Mouse (Mus musculus) liver, embryonic 13.5 days (tissue): Measurements from ENCODE around the gene Rbm33. TPM values are rescaled to one million over a fixed set of nuclear protein-coding genes. Genes with fewer than 3 reads are reported as not detected.

ENCODE experiments used
- ATAC-seq: fragments of 200-750 bp; cut with Nextera tagmentation; 2 replicates; pipeline ENCODE4 v1.8.0; 2017; ENCODE audit warnings: low read depth, mild to moderate bottlenecking, moderate number of reproducible peaks, moderate library complexity
- DNase-seq: peaks from one replicate; pipeline ENCODE4 v3.0.0; 2022
- H3K27ac ChIP-seq: fragments of 300-500 bp; sonication (generic); 2 replicates; pipeline ENCODE4 v1.5.1; 2015; ENCODE audit warnings: moderate library complexity, mild to moderate bottlenecking, inconsistent platforms
- H3K27me3 ChIP-seq: fragments of 300-500 bp; sonication (generic); 2 replicates; pipeline ENCODE4 v1.6.1; 2015; ENCODE audit warnings: mild to moderate bottlenecking, inconsistent platforms
- H3K36me3 ChIP-seq: fragments of 300-500 bp; sonication (generic); 2 replicates; pipeline ENCODE4 v1.6.1; 2015; ENCODE audit warnings: mild to moderate bottlenecking, inconsistent platforms
- H3K4me1 ChIP-seq: fragments of 300-500 bp; sonication (generic); replicated peaks from 2 replicates; pipeline ENCODE4 v1.6.1; 2015; ENCODE audit warnings: inconsistent platforms
- H3K4me2 ChIP-seq: fragments of 300-500 bp; sonication (generic); 2 replicates; pipeline ENCODE4 v1.6.1; 2015; ENCODE audit warnings: inconsistent platforms, mild to moderate bottlenecking, moderate library complexity
- H3K4me3 ChIP-seq: fragments of 300-500 bp; sonication (generic); replicated peaks from 2 replicates; pipeline ENCODE4 v1.5.1; 2015; ENCODE audit warnings: mild to moderate bottlenecking, inconsistent platforms
- H3K9ac ChIP-seq: fragments of 300-500 bp; sonication (generic); 2 replicates; pipeline ENCODE4 v1.6.1; 2015; ENCODE audit warnings: mild to moderate bottlenecking, inconsistent platforms
- H3K9me3 ChIP-seq: fragments of 300-500 bp; sonication (generic); replicated peaks from 2 replicates; pipeline ENCODE4 v1.6.1; 2016; ENCODE audit warnings: inconsistent platforms
- WGBS: fragments of 180-500 bp; shearing (Covaris S2); methylation state at CpG from one replicate; pipeline ENCODE4 v1.1.7; 2015; ENCODE audit not compliant: insufficient replicate concordance; 5-methylcytosine and 5-hydroxymethylcytosine counted together
- polyA plus RNA-seq: library from polyadenylated mRNA; unstranded; fragments of >200 nt; fragmentation: Nextera tagmentation; extraction: Ambion mirVana; gene quantifications from 2 replicates; pipeline ENCODE4 v1.2.1, GENCODE M21; 2015

Rbm33 gene
- polyA plus RNA-seq, 1 experiment from 2014 or later: 5.7 TPM

DNA sequence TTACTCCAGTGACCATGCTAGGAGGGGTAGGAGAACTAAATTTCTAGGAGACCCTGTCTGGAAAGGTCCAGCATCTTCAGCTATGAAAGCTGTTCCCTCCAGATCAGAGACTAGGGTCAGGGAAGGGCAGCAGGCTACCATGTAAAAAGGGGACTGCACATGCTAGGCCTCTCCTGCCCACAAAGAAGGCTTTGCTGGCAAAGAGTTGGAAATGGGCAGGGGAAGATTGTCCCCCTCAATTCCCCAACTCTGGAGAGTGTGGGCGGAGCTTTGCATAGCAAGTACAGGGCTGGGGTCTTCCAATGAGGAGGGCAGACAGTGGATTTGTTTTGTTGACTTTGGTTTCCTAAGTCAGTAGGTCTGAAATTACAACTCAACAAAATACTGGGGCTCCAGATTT is 139.4 kb downstream of the Rbm33 start:
- H3K36me3 ChIP-seq: no peaks in the 10 kb centered on the region
- peaks cover 67% of the 10 kb centered on the region for H3K27me3 ChIP-seq
- WGBS: 51% methylated on average over 1 of the region's 1 CpGs
- H3K4me1 ChIP-seq: peaks cover 3% of the 10 kb centered on the region; the same call in 1 of the 2 replicates
- H3K27ac ChIP-seq: no peak overlapping the region
- H3K9me3 ChIP-seq: no peaks in the 10 kb centered on the region
- H3K9ac ChIP-seq: no peak overlapping the region
- no peak for ATAC-seq
- no peak overlapping the region for H3K4me2 ChIP-seq
- no peak for DNase-seq
- no peak overlapping the region for H3K4me3 ChIP-seq

DNA sequence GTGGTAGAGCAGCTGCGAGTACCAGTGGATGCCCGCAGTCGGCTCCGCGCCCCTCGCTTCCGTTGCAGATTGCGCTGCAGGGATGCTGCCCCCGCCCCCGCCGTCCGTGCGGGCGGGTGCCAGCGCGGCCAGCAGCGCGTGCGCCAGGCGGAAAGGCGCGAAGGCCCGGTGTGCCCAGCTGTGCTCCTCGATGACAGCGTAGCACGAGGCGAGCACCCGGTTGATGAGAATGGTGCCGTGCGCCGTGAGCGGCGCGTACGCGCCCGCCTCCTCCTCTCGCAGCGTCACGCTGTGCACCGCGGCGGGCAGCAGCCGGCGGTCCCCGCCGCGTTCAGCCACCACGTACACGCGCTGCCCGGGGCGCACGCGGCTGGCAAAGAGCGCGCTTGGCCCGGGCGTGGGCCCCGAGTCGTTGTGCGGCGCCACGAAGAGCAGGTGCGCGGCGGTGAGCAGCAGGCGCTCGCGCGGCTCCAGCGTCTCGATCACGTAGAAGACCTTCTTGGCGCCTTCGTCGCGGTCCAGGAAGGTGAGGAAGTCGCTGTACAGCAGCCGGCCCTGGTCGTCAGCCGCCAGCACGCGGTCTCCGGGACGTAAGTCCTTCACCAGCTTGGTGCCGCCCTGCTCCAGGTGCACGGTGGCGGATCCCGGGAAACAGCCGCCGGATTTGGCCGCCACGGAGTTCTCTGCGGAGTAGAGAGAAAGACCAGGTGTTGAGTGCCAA is 141.2 kb downstream of the Rbm33 start:
- ATAC-seq (no peak), DNase-seq (no peak)
- H3K9ac ChIP-seq: no peak overlapping the region
- no peaks in the 10 kb centered on the region for H3K36me3 ChIP-seq
- no peaks in the 10 kb centered on the region for H3K9me3 ChIP-seq
- peaks cover 3% of the 10 kb centered on the region; the same call in 1 of the 2 replicates for H3K4me1 ChIP-seq
- H3K4me2 ChIP-seq: peak overlapping the region; percentile 38
- peaks cover 81% of the 10 kb centered on the region for H3K27me3 ChIP-seq
- peak overlapping the region; percentile 23 for H3K4me3 ChIP-seq
- H3K27ac ChIP-seq: no peak overlapping the region
- WGBS: 2% methylated on average over 92 of the region's 95 CpGs

DNA sequence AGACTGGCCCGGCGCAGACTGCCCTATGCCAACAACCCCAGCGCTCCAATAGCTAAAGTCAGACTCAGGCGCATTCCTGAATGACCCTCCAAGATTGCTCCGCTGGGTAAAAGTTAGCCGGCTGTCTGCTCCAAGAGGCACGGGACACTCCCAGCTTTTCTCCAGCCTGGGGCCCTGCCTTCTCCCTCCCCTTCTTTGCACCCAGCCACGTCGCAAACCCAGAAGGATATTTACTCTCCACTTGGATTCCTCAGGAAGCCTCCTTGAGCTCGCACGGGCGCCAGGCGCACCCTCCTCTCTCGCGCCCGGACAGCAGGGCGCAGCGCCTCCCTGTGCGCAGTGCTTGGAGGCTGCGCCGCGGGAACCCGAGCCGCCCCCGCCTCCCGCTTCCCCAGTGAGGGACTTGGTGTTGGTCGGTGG is 141.9 kb downstream of the Rbm33 start:
- H3K4me3 ChIP-seq: no peak overlapping the region

DNA sequence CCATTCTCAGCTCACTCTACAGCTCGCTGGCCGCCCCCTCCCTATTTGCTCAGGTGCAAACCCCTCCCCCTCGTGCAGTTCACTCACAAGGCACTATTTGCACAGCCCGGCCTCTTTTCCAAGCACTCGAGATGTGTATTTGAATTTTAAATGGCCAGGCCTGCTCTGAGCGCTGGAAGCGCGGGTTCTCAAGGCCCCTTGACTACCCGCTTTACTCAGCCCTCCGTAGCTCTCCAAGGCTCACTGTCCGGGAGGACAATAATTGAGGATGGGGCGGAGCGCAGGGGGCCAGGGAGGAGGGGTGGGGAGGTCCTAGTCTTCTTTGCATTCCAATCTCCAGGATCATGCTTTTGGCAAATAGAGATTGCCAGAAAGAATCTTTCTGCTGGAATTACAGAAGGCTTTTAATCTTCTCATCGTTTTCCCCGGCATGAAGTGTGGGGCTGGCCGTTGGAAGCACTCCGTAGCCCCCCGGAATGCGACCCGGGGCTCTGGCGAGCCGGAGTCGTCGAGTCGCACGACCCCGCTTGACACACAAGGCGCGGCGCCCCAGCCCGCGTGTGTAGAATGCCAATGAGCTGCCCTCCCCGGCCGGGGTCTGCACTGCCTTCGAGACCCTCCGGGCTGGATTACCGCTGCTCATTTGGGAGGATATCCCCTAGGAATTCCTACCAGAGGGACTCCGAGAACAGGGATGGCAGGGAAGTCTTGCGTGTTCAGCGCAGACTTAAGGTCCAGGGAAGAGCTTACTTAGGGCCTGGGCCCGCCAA is 142.7 kb downstream of the Rbm33 start:
- no peaks in the 10 kb centered on the region for H3K36me3 ChIP-seq
- DNase-seq: no peak
- no peak overlapping the region for H3K4me3 ChIP-seq
- H3K27me3 ChIP-seq: peaks cover 92% of the 10 kb centered on the region
- no peak overlapping the region for H3K4me2 ChIP-seq
- no peak for ATAC-seq
- 3% methylated on average over 41 of the region's 41 CpGs for WGBS
- no peak overlapping the region for H3K27ac ChIP-seq
- H3K9me3 ChIP-seq: no peaks in the 10 kb centered on the region
- peaks cover 8% of the 10 kb centered on the region; the same call in 1 of the 2 replicates for H3K4me1 ChIP-seq
- H3K9ac ChIP-seq: no peak overlapping the region

More for the DNA sequence above, 141.9 kb downstream of the Rbm33 start:
- no peak overlapping the region for H3K27ac ChIP-seq
- ATAC-seq: no peak
- H3K4me2 ChIP-seq: no peak overlapping the region
- peaks cover 88% of the 10 kb centered on the region for H3K27me3 ChIP-seq
- H3K9ac ChIP-seq: no peak overlapping the region
- no peaks in the 10 kb centered on the region for H3K9me3 ChIP-seq
- under 1% methylated on average over 27 of the region's 27 CpGs for WGBS
- H3K36me3 ChIP-seq: no peaks in the 10 kb centered on the region
- DNase-seq: no peak
- H3K4me1 ChIP-seq: peaks cover 8% of the 10 kb centered on the region; the same call in 1 of the 2 replicates

DNA sequence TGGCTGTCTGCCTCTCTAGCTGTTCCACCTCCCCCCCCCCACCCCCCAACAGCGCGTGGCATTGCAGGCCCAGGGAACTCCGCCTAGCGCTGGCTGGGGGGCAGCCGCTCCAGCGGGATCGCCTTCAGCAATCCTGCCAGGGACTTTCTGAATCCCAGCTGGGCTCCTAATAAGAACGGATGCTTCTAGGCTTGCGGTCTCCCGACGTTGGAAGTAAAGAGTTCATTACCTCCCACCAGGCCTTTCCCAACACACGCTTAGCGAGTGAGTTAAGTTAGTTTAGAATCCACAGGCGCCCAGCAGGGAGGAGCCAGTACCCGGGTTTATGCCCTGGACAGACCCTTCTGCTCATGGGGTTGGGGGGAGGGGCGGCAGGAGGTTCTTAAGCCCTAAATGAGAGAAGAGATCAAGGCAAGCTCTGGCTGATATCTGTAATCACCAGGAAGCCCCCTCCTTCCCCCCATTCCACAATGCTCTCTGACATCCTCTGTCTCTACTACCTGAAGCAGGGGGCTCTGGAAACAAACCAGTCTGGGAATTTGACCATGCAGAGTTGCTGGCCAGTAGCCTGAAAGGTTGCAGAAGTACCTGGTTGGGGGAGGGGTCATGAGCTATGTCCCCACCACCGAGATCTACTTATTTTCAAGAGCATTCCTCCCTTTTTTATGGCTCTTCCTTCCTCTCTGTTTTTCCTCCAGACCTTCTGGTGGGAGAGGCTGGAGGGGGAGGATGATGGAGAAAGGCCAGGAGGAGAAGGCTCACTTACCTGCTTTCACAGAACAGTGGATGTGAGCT is 143.8 kb downstream of the Rbm33 start:
- no peaks in the 10 kb centered on the region for H3K36me3 ChIP-seq
- DNase-seq (no peak), ATAC-seq (no peak)
- H3K4me3 ChIP-seq: no peak overlapping the region
- WGBS: 1% methylated on average over 17 of the region's 17 CpGs
- H3K9ac ChIP-seq: no peak overlapping the region
- no peak overlapping the region for H3K27ac ChIP-seq
- H3K4me2 ChIP-seq: no peak overlapping the region
- H3K4me1 ChIP-seq: peaks cover 8% of the 10 kb centered on the region; the same call in 1 of the 2 replicates
- H3K9me3 ChIP-seq: no peaks in the 10 kb centered on the region
- peaks cover 99% of the 10 kb centered on the region for H3K27me3 ChIP-seq

DNA sequence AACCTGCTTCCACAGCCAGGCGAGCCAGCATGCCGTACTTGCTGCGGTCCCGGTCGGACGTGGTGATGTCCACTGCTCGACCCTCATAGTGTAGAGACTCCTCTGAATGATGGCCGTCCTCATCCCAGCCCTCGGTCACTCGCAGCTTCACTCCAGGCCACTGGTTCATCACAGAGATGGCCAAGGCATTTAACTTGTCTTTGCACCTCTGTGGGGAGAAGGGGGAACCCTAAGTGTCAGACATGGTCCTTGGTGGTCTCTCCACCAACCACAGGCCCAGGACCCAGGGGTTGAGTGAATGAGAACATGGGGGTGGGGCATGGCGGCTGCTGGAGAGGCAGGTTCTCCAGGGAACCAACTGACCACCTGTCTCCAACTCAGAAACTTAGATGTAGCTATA is 144.5 kb downstream of the Rbm33 start:
- Histone ChIP-seq H3K27me3 (peaks cover 99% of the 10 kb centered on the region), H3K27ac (no peak overlapping the region), H3K4me1 (peaks cover 8% of the 10 kb centered on the region; the same call in 1 of the 2 replicates), H3K36me3 (no peaks in the 10 kb centered on the region), H3K9me3 (no peaks in the 10 kb centered on the region), H3K4me2 (no peak overlapping the region), H3K9ac (no peak overlapping the region), H3K4me3 (no peak overlapping the region)
- 13% methylated on average over 11 of the region's 11 CpGs for WGBS
- ATAC-seq (no peak), DNase-seq (no peak)

DNA sequence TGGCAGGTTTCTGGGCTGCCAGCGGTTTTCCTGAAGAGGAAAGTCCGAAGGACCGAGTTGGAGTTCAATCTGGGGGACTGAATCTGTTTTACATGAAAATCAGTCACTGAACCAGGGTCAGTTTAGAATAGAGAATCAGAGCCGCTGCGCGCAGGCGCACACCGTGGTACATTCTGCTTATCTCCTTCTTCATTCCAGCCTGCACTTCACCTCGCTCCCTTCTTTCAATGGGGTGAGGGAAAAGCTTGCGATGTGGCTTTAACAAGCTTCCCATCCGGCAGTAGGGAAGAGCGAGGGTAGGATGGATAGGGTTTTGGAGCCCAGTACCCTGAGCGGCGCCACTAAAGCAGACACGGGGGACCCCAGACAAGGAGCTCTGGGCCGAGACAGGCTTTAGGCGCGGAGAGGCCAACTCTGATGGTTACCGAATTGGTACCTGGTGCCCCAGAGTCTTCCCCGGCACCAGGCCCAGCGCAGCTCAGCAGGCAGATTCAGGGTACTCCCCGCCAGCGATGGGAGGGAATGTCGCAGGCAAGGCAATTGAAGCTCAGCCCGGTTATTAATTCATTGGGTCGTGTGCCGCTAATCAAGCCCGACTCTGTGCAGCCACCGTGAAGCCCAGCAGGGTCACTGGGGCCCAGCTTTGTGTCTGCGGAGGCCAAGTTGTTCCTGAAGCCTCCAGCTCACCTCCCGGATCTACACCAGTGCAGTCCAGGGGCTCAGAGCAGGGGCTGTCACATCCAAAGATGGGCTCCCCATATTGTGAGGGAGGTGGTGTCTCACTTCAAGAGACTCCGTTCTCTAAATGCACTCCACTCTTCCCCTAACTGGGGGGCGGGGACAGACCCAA is 146.0 kb downstream of the Rbm33 start:
- Histone ChIP-seq H3K9me3 (no peaks in the 10 kb centered on the region), H3K4me1 (0 out of 2 replicates have a peak, but pooled peaks cover 5% of the 10 kb centered on the region), H3K36me3 (no peaks in the 10 kb centered on the region), H3K9ac (no peak overlapping the region), H3K4me2 (no peak overlapping the region), H3K4me3 (no peak overlapping the region), H3K27ac (no peak overlapping the region), H3K27me3 (peaks cover 100% of the 10 kb centered on the region)
- no peak for DNase-seq
- WGBS: 2% methylated on average over 33 of the region's 33 CpGs
- ATAC-seq: no peak

DNA sequence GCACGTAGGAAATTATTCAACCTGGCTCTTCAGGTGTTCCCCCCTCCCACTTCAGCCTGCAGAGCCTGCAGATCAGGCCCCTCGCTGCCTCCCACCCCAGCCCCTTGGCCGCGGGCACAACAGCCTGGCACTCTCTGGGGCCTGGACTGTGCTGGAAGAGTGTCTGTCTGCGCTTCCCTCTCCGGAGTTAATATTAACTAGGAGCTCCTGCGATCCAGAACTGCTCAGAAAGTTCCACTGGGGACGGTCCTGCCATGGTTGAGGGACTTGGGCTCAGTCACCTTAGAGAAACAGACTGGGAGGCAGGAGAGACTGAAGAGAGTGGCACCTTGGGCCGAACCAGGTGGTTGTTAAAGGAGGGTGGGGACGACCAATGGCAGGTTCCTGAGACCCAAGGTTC is 146.7 kb downstream of the Rbm33 start:
- no peak for DNase-seq
- Histone ChIP-seq H3K4me1 (0 out of 2 replicates have a peak, but pooled peaks cover 4% of the 10 kb centered on the region), H3K4me2 (peak overlapping the region; percentile 55), H3K27me3 (peaks cover 100% of the 10 kb centered on the region), H3K9me3 (no peaks in the 10 kb centered on the region), H3K27ac (no peak overlapping the region), H3K9ac (no peak overlapping the region), H3K4me3 (no peak overlapping the region), H3K36me3 (no peaks in the 10 kb centered on the region)
- 0 out of 2 replicates have a peak, but pooled peaks have one; percentile 5 for ATAC-seq
- 3% methylated on average over 10 of the region's 10 CpGs for WGBS

DNA sequence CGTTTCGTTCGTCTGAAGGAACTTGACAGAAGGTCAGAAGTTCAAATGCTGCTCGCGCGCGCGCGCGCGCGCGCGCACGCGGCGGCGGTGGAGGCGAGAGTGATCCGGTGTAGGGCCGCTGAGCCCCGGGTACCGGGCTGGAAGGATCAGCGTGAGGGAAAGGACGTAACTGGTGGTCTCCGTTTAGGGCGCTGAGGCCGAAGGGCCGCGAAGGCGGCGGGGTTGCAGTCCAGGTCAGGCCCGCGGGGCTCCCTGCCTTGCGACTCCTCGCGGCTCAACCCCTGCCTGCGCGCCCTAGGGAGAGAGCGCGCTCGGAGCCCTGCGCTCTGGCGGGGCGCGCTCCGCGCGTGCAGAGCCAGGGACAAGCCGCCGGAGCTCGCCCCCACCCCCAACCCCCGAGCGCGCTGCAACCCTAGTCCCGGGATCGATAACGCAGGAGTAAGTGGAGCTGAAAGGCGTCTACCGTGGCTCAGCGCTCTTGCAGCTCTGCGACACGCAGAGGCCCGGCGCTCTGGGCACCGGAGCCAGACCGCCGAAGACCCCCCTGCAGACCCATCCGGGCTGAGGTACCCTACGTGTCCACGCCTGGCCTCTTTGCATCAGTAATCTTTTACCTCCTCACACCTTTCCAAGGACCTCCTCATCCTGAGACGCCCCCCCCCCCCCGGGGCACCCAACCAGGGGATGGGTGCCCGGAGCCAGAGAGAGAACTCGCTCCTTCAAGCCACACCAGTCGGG is 147.6 kb downstream of the Rbm33 start:
- Histone ChIP-seq H3K9ac (no peak overlapping the region), H3K4me1 (0 out of 2 replicates have a peak, but pooled peaks cover 4% of the 10 kb centered on the region), H3K9me3 (no peaks in the 10 kb centered on the region), H3K4me2 (peak overlapping the region; percentile 55), H3K36me3 (no peaks in the 10 kb centered on the region), H3K27ac (no peak overlapping the region), H3K27me3 (peaks cover 99% of the 10 kb centered on the region), H3K4me3 (peak overlapping the region; percentile 42)
- ATAC-seq (no peak), DNase-seq (no peak)
- 2% methylated on average over 75 of the region's 76 CpGs for WGBS

DNA sequence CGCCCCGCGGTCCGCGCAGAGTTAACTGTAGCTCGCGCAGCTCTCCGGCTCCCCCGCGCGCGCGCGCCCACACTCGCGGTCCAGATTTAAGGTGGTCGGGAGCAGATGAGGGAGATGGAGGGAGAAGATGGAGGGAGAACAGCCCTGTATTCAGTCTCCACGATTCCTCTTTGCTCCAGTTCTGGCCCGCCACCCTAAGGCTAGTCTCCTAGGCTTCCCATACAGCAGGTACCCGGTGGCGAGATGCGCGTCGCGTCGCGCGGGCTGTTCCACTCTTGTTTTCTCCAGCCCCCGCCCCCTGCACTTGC is 148.1 kb downstream of the Rbm33 start:
- H3K9ac ChIP-seq: no peak overlapping the region
- H3K4me1 ChIP-seq: 0 out of 2 replicates have a peak, but pooled peaks cover 4% of the 10 kb centered on the region
- H3K4me3 ChIP-seq: no peak overlapping the region
- H3K27ac ChIP-seq: no peak overlapping the region
- no peak for ATAC-seq
- H3K27me3 ChIP-seq: peaks cover 97% of the 10 kb centered on the region
- no peak for DNase-seq
- no peaks in the 10 kb centered on the region for H3K9me3 ChIP-seq
- H3K4me2 ChIP-seq: peak overlapping the region; percentile 55
- 2% methylated on average over 29 of the region's 29 CpGs for WGBS
- no peaks in the 10 kb centered on the region for H3K36me3 ChIP-seq
